Mouse (Mus musculus): Measurements from ENCODE around the gene Crocc2.

The Crocc2 gene

DNA sequence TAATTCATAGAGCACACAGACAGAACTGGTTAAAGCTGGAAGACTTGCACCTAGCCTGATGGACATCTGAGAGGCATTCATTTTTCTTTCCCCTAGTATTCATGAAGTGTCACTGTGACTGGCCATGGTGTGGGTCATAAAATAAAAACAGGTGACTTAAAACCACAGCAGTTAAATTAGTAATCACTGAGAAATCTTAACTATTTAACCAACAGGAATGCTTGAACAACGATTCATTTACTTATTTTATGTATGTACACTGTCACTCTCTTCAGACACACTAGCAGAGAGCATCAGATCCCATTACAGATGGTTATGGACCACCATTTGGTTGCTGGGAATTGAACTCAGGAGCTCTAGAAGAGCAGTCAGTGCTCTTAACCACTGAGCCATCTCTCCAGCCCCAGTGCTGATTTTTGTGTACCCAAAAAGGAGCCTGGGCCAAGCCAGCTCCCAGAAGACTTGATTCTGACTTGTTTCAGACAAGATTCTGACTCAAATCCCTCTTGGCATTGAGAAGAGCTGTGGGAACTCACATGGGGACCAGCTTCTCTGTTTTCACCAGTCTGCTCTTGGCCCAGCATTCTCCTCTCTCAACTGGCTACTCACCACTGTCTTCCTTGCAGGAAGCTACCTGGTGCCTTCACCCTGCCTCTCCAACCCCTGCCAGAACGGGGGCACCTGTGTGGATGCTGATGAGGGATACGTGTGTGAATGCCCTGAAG, 102.2 kb downstream of the Crocc2 start:
- no peak for DNase-seq (ENCODE audit: low read depth, low spot score)

- DNase-seq (ENCODE audit: low read depth, low spot score), result no peak
These were observed 103.2 kb downstream of the Crocc2 start for GRCm38 (mm10) chr1:93271751-93272150.

- DNase-seq (ENCODE audit: low read depth, low spot score), result peak; percentile 41
These were observed 103.9 kb downstream of the Crocc2 start for GRCm38 (mm10) chr1:93272409-93272821.

GRCm38 (mm10) chr1:93275561-93275960, 107.0 kb downstream of the Crocc2 start:
- DNase-seq (ENCODE audit: low read depth, low spot score), result no peak

GRCm38 (mm10) chr1:93277041-93277440, 108.5 kb downstream of the Crocc2 start:
- DNase-seq (ENCODE audit: low read depth, low spot score), result no peak
